ENCODE assay signal across 9 mouse cellular contexts in genomic region chr8:127856351-127857135, GRCm38 (mm10).
DNase-seq lines count a peak whose midpoint lies in the region; ATAC-seq lines count a peak whose summit lies in the region.
"Had no signal": no experiment of that assay in that cellular context is flagged by ENCODE, and none has a peak within 500 bp of the region (broad histone marks: within the 10 kb centered on the region; RNA-seq: fewer than 3 reads in every experiment).

No protein-coding gene starts in this region.

- intact Hi-C loops in left cerebral cortex, postnatal 4 days (cut with DNase I) = no loop called here
- intact Hi-C loops in left cerebral cortex, postnatal 14 days (cut with DNase I) = no loop called here

- 28% methylated on average over 5 of the region's 5 CpGs for WGBS in heart, embryonic 13.5 days
- 31% methylated on average over 5 of the region's 5 CpGs for WGBS in stomach, embryonic 15.5 days

- H3K27me3 ChIP-seq in heart, embryonic 13.5 days (replicated peaks) = no peaks in the 10 kb centered on the region
- H3K27me3 ChIP-seq in stomach, embryonic 15.5 days (replicated peaks) = no peaks in the 10 kb centered on the region

- peak overlapping the region; percentile 53 for H3K27ac ChIP-seq in heart, embryonic 13.5 days (replicated peaks)
- H3K27ac ChIP-seq in stomach, embryonic 15.5 days = peak overlapping the region; percentile 21
- H3K27ac ChIP-seq: liver, embryonic 14.5 days had no signal

- no peak overlapping the region for H3K9ac ChIP-seq in heart, embryonic 13.5 days
- H3K9ac ChIP-seq in stomach, embryonic 15.5 days = no peak overlapping the region
- H3K9ac ChIP-seq: liver, embryonic 14.5 days had no signal

- H3K4me3 ChIP-seq in heart, embryonic 13.5 days = no peak overlapping the region
- H3K4me3 ChIP-seq in stomach, embryonic 15.5 days (replicated peaks) = no peak overlapping the region

- peaks cover 23% of the 10 kb centered on the region for H3K4me1 ChIP-seq in heart, embryonic 13.5 days
- H3K4me1 ChIP-seq in stomach, embryonic 15.5 days = no peaks in the 10 kb centered on the region

- H3K36me3 ChIP-seq in heart, embryonic 13.5 days = no peaks in the 10 kb centered on the region
- no peaks in the 10 kb centered on the region for H3K36me3 ChIP-seq in stomach, embryonic 15.5 days

- H3K4me2 ChIP-seq in heart, embryonic 13.5 days = no peak overlapping the region
- H3K4me2 ChIP-seq in stomach, embryonic 15.5 days = no peak overlapping the region

- DNase-seq in left cerebral cortex, postnatal 4 days = peak; percentile 3
- no peak for DNase-seq in left cerebral cortex, postnatal 14 days (ENCODE audit: low spot score in 2 of 2)
- DNase-seq in kidney, postnatal 4 days = peak; percentile 31 to 44
- no peak for DNase-seq in frontal cortex, adult 2 months (ENCODE audit: extremely low spot score in 1 of 2, low spot score in 1 of 2)
- DNase-seq in right cerebral cortex, postnatal 14 days = no peak
- DNase-seq in right cerebral cortex, adult 2 months (ENCODE audit: low spot score in 2 of 2) = no peak

- no peaks in the 10 kb centered on the region for H3K9me3 ChIP-seq in heart, embryonic 13.5 days
- no peaks in the 10 kb centered on the region for H3K9me3 ChIP-seq in stomach, embryonic 15.5 days

- no peak for ATAC-seq in heart, embryonic 13.5 days (ENCODE audit: extremely low read depth, insufficient number of reproducible peaks, low FRiP score, low TSS enrichment)
- ATAC-seq in stomach, embryonic 15.5 days (ENCODE audit: insufficient read depth, low FRiP score, low read depth) = no peak; the same call in 1 of the 2 replicates

Comparison
In these comparisons a context has a peak if more than half of its experiments do, and no peak if none do; other contexts are left out.
1. DNase-seq: peak in left cerebral cortex, postnatal 4 days (single experiment) and kidney, postnatal 4 days (2 of 2); none in left cerebral cortex, postnatal 14 days (0 of 2), frontal cortex, adult 2 months (0 of 2), right cerebral cortex, postnatal 14 days (single experiment) and right cerebral cortex, adult 2 months (0 of 2).